Mouse (Mus musculus) liver, embryonic 12.5 days (tissue): ENCODE results near the gene Clk1. TPM values are rescaled to one million over a fixed set of nuclear protein-coding genes. Genes with fewer than 3 reads are reported as not detected.

Experiments
- ATAC-seq: fragments of 200-750 bp; cut with Nextera tagmentation; 2 replicates; pipeline ENCODE4 v1.8.0; 2017; ENCODE audit warnings: moderate number of reproducible peaks, mild to moderate bottlenecking, moderate library complexity
- H3K27ac ChIP-seq: fragments of 300-500 bp; sonication (generic); 2 replicates; pipeline ENCODE4 v1.5.1; 2016; ENCODE audit warnings: mild to moderate bottlenecking
- H3K27me3 ChIP-seq: fragments of 300-500 bp; sonication (generic); replicated peaks from 2 replicates; pipeline ENCODE4 v1.6.1; 2016; ENCODE audit warnings: mild to moderate bottlenecking, moderate library complexity
- H3K36me3 ChIP-seq: fragments of 300-500 bp; sonication (generic); 2 replicates; pipeline ENCODE4 v1.6.1; 2016; ENCODE audit warnings: mild to moderate bottlenecking, moderate library complexity
- H3K4me1 ChIP-seq: fragments of 300-500 bp; sonication (generic); 2 replicates; pipeline ENCODE4 v1.6.1; 2016
- H3K4me2 ChIP-seq: fragments of 300-500 bp; sonication (generic); 2 replicates; pipeline ENCODE4 v1.6.1; 2016; ENCODE audit warnings: mild to moderate bottlenecking, moderate library complexity
- H3K4me3 ChIP-seq: fragments of 300-500 bp; sonication (generic); 2 replicates; pipeline ENCODE4 v1.5.1; 2016; ENCODE audit warnings: mild to moderate bottlenecking, moderate library complexity
- H3K9ac ChIP-seq: fragments of 300-500 bp; sonication (generic); 2 replicates; pipeline ENCODE4 v1.6.1; 2016; ENCODE audit warnings: mild to moderate bottlenecking, moderate library complexity
- H3K9me3 ChIP-seq: fragments of 300-500 bp; sonication (generic); replicated peaks from 2 replicates; pipeline ENCODE4 v1.6.1; 2016; ENCODE audit warnings: mild to moderate bottlenecking, moderate library complexity
- WGBS: fragments of 180-500 bp; shearing (Covaris S2); methylation state at CpG from one replicate; pipeline ENCODE4 v1.1.7; 2016; ENCODE audit not compliant: insufficient replicate concordance; 5-methylcytosine and 5-hydroxymethylcytosine counted together
- polyA plus RNA-seq: library from polyadenylated mRNA; unstranded; fragments of >200 nt; fragmentation: Nextera tagmentation; extraction: Ambion mirVana; gene quantifications from 2 replicates; pipeline ENCODE4 v1.2.1, GENCODE M21; 2016

Clk1 gene
- 96.2 and 96.4 TPM in 2 replicates for polyA plus RNA-seq

DNA sequence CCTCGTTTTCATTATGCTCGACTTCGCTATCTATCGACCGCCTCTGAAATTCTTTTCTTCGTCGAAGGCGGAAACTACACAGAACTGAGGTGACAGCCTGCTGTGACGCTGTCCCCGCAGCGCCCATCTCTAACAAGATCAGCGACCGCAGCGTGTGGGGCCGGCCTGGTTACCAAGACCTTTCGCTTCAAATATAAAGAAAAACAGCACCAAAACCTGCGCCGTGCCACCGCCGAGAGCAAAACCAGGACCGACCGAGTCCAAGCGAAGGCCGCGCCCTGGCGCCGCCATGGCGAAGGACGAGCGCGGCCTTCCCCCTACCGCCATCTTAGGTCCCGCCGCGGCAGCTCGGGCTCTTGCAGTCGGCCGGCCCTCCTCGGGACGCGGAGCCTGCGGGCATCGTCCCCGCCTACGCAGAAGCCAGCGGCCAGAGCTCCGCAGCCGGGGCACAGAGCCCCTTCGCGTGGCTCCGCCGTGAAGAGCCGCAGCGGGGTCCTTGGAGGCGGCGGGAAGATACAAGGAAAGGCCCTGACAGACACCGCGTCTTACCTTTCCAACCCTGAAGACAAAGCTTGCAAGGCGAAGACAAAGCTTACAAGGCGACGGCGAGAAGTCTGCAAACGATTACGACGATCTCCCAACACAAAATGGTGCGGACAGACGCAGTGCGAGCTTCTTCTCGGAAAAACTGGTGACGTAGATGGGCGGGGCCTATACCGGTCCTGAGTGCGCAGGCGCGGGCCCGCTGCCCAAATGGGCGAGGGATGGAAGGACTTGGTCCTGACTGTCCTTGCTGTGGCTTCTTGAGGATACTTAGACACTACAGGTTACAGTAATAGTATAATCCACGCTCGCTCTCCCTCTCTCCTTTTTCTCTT, at the start of gene Clk1:
Gene Clk1 (minus strand): TSS at position 696 of the 878 bp plus-strand sequence.
- peaks cover 32% of the 10 kb centered on the region for H3K36me3 ChIP-seq
- peak within 1 kb of the TSS; percentile 99 for H3K27ac ChIP-seq
- no peaks in the 10 kb centered on the region for H3K27me3 ChIP-seq
- peak within 1 kb of the TSS; percentile 84 for H3K4me3 ChIP-seq
- peak; percentile 92 for ATAC-seq
- WGBS, result 2% methylated on average over 79 of the region's 79 CpGs
- H3K4me1 ChIP-seq, result peaks cover 34% of the 10 kb centered on the region
- peak within 1 kb of the TSS; percentile 75 for H3K4me2 ChIP-seq
- H3K9me3 ChIP-seq, result no peaks in the 10 kb centered on the region
- H3K9ac ChIP-seq, result peak within 1 kb of the TSS; percentile 100

DNA sequence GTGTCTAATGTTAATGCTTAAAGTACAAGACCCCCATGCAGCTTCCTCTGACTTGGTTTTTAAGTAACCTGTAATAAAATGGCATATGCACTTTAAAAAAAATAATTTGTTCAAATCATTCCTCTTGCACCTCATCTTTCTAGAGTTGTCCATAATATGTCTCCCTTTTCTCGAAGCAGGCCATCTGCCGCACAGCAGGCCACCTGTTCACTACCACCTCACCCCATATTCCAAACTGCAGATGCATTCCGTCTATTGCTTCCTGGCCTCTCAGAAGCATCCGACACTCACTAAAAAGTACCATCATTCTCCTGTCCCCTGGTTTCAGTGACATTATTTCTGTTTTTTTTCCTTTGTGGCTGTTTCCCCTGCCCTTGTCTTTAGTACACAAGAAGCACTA, 41.7 kb upstream of the Clk1 start:
- WGBS, result 91% methylated on average over 4 of the region's 4 CpGs
- no peaks in the 10 kb centered on the region for H3K9me3 ChIP-seq
- peaks cover 98% of the 10 kb centered on the region for H3K36me3 ChIP-seq
- ATAC-seq, result no peak
- no peak overlapping the region for H3K4me2 ChIP-seq
- H3K4me1 ChIP-seq, result no peaks in the 10 kb centered on the region
- no peak overlapping the region for H3K4me3 ChIP-seq
- no peak overlapping the region for H3K27ac ChIP-seq
- H3K9ac ChIP-seq, result no peak overlapping the region
- H3K27me3 ChIP-seq, result no peaks in the 10 kb centered on the region

DNA sequence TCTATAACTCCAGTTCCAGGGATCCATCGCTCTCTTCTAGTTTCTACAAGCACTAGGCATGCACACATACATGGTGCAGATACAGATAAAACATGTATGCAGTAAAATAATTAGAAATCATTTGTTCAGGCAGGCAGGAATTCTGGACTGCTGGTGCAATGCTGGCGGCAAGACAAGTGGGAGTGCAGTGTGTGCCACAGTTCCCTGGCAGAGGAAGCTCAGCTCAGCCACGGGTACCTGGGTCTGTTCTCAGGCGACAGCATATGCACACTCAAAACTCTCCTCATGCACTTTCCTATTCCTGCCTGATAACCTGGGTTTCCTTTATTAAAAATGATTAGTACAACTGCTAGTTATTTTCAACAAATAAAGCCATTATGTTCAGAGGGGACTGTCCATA, 41.2 kb upstream of the Clk1 start:
- Histone ChIP-seq H3K4me2 (no peak overlapping the region), H3K9me3 (no peaks in the 10 kb centered on the region), H3K27ac (no peak overlapping the region), H3K27me3 (no peaks in the 10 kb centered on the region), H3K4me3 (no peak overlapping the region), H3K9ac (no peak overlapping the region), H3K4me1 (no peaks in the 10 kb centered on the region), H3K36me3 (peaks cover 98% of the 10 kb centered on the region)
- no peak for ATAC-seq
- 80% methylated on average over 4 of the region's 4 CpGs for WGBS

DNA sequence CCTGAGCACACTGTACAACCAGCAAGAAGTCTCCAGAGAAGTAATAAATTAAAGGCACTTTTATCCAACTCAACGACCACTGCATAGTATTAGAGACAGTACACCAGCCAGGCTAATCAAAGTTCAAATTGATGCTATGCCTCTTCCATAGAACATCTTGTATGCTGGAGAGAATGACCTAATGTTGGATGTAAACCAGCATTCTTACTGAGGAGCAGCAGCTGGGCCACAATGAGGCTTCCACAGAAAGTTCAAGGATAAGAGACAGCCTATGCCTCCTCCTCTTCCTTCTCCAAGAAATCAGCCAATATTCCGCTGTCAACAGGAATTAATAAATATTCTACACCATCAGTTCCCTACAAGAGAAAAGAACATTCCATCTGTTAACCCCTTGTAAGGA, 40.1 kb upstream of the Clk1 start:
- Histone ChIP-seq H3K4me3 (no peak overlapping the region), H3K9ac (no peak overlapping the region), H3K9me3 (no peaks in the 10 kb centered on the region), H3K4me2 (no peak overlapping the region), H3K4me1 (no peaks in the 10 kb centered on the region), H3K27ac (no peak overlapping the region), H3K27me3 (no peaks in the 10 kb centered on the region), H3K36me3 (peaks cover 98% of the 10 kb centered on the region)
- no peak for ATAC-seq
- 93% methylated on average over 2 of the region's 2 CpGs for WGBS

DNA sequence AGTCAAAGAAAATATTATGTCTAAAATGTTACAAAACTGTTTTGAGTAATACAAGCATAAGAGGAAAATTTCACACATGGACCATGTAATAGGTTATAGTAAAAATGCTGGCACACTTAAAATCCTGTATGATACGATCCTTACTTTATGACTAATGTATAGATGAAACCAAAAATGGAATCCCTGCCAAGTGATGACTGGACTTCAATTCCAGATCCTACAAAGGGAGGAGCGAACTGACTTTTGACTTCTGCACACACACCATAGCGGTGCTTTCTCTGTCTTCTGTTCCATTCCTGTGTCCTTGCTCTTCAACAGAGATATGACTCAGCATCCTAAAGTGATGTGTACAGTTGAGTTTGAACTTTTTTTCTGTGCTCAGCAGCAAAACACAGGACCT, 36.7 kb upstream of the Clk1 start:
- ATAC-seq, result no peak
- 90% methylated on average over 3 of the region's 3 CpGs for WGBS
- H3K36me3 ChIP-seq, result peaks cover 98% of the 10 kb centered on the region
- H3K9ac ChIP-seq, result no peak overlapping the region
- no peaks in the 10 kb centered on the region for H3K27me3 ChIP-seq
- no peaks in the 10 kb centered on the region for H3K4me1 ChIP-seq
- no peak overlapping the region for H3K4me2 ChIP-seq
- no peaks in the 10 kb centered on the region for H3K9me3 ChIP-seq
- H3K27ac ChIP-seq, result no peak overlapping the region
- no peak overlapping the region for H3K4me3 ChIP-seq

DNA sequence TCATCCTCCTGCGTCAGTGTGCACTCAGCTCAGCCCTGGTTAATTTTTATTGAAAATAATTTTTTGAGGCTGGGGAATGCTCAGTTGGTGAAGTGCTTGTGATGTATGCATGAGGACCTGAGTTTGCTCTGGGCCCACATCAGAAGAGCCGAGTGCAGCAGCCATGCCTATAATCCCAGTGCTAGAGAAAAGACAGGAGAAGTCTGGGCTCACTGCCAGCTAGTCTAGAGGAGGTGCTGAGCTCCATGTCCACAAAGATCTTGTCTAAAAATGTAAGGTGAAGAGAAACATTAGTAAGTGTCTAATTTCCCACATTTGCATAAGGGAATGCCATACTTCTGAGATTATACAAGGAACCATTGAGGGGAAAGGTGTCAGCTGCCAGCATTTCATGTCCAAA, 35.0 kb upstream of the Clk1 start:
- ATAC-seq, result no peak
- Histone ChIP-seq H3K36me3 (peaks cover 98% of the 10 kb centered on the region), H3K27me3 (no peaks in the 10 kb centered on the region), H3K4me1 (no peaks in the 10 kb centered on the region), H3K9me3 (no peaks in the 10 kb centered on the region), H3K4me2 (no peak overlapping the region), H3K9ac (no peak overlapping the region), H3K4me3 (no peak overlapping the region), H3K27ac (no peak overlapping the region)
- WGBS, result 73% methylated on average over 2 of the region's 2 CpGs

DNA sequence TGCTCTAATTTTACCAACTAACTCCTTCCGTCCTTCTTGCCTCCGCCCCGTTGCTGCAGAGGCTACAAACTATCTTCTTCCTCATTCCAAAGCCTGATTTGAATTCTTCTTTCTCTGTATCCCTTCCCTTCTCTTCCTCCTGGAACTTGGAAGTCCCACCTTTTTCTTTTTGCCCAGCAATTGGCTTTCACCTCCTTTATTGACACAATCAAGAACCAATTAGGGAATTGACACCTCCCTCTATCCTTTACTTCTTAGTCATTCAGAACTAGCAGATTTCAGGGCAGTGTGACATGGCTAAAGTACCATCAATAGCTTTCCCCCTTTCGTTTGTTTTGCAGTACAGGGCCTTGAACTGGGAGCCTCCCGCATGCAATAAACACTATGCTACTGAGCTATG, 34.3 kb upstream of the Clk1 start:
- 83% methylated on average over 5 of the region's 5 CpGs for WGBS
- H3K36me3 ChIP-seq, result peaks cover 98% of the 10 kb centered on the region
- no peak for ATAC-seq

DNA sequence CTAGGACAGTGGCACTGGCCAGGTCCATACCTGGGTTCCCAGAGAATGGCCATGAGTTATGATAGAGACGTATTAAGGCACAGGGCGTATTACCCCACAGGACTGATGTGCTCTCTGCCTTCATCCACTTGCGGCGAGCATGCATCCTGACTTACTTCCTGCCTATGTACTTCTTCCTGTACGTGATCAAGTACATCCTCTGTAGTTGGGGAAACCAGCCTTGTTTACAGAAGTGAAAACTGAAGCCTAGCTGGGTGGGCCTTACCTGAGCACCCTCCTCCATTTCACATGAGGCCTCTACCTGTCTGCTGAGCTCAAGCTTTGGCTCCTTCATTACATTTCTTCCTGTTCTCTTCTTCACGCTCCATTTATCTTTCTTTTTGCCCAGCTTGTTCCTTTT, 30.4 kb upstream of the Clk1 start:
- WGBS, result 79% methylated on average over 6 of the region's 6 CpGs
- Histone ChIP-seq H3K4me1 (peaks cover 3% of the 10 kb centered on the region; the same call in 1 of the 2 replicates), H3K9ac (no peak overlapping the region), H3K27ac (no peak overlapping the region), H3K27me3 (no peaks in the 10 kb centered on the region), H3K9me3 (no peaks in the 10 kb centered on the region), H3K4me3 (no peak overlapping the region), H3K4me2 (no peak overlapping the region), H3K36me3 (peaks cover 91% of the 10 kb centered on the region)
- ATAC-seq, result no peak

More for the DNA sequence above, 34.3 kb upstream of the Clk1 start:
- no peaks in the 10 kb centered on the region for H3K27me3 ChIP-seq
- H3K9me3 ChIP-seq, result no peaks in the 10 kb centered on the region
- no peak overlapping the region for H3K9ac ChIP-seq
- no peak overlapping the region for H3K4me2 ChIP-seq
- no peaks in the 10 kb centered on the region for H3K4me1 ChIP-seq
- H3K4me3 ChIP-seq, result no peak overlapping the region
- H3K27ac ChIP-seq, result no peak overlapping the region

DNA sequence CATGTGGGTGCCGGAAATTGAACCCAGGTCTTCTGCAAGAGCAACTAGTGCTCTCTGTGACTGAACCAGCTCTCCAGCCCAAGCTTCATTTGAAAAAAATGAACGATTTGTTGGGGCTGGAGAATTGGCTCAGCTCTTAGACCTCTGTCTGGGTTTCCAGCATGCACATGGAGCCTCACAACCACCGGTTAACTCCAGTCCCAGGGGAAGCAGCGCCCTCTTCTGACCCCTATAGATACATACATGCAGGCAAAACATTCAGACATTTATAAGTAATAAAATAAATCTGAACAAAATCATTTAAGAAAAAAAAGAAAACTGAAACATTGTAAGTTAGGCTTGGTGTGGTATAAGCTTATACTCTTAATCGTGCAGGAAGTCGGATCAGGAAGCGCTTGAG, 24.5 kb upstream of the Clk1 start:
- ATAC-seq, result no peak
- Histone ChIP-seq H3K27me3 (no peaks in the 10 kb centered on the region), H3K4me3 (no peak overlapping the region), H3K4me2 (no peak overlapping the region), H3K9me3 (no peaks in the 10 kb centered on the region), H3K36me3 (peaks cover 52% of the 10 kb centered on the region), H3K4me1 (peaks cover 42% of the 10 kb centered on the region), H3K27ac (no peak overlapping the region), H3K9ac (no peak overlapping the region)
- 72% methylated on average over 7 of the region's 7 CpGs for WGBS

DNA sequence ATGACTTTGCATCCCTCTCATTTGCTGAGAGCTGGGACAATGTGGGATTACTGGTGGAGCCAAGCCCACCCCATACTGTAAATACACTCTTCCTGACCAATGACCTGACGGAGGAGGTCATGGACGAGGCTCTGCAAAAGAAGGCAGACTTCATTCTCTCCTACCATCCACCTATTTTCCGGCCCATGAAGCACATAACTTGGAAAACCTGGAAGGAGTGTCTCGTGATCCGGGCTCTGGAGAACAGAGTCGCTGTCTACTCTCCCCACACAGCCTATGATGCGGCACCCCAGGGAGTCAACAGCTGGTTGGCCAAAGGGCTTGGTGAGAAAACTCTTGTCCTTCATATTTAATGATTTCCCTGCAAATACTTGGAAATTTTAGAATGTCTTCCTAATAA, 23.9 kb upstream of the Clk1 start:
- Histone ChIP-seq H3K27ac (no peak overlapping the region), H3K4me2 (no peak overlapping the region), H3K9ac (no peak overlapping the region), H3K4me3 (no peak overlapping the region), H3K36me3 (peaks cover 46% of the 10 kb centered on the region), H3K27me3 (no peaks in the 10 kb centered on the region), H3K9me3 (no peaks in the 10 kb centered on the region), H3K4me1 (peaks cover 42% of the 10 kb centered on the region)
- 84% methylated on average over 7 of the region's 7 CpGs for WGBS
- no peak for ATAC-seq

DNA sequence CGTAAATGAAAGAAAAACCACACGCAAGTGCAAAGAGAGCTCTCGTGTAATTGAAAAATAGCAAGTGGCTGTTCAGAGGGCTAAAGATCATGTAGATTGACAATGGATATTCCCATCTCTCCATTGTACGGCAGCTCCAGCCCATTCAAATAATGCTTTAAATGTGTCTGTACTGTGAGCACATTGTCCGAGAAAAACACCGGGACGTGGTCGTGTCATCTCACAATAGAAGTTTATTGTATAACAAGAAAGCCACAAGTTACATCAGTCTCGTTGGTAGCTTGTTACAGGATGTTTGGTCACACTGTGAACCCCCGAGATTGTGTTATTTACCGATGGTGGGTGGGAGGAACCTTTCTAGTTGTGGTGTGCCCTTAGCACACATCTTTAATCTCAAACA, 22.0 kb upstream of the Clk1 start:
- H3K27me3 ChIP-seq, result no peaks in the 10 kb centered on the region
- H3K9me3 ChIP-seq, result no peaks in the 10 kb centered on the region
- peak overlapping the region; percentile 85 for H3K27ac ChIP-seq
- peak overlapping the region; percentile 80 for H3K9ac ChIP-seq
- peaks cover 46% of the 10 kb centered on the region for H3K36me3 ChIP-seq
- ATAC-seq, result no peak
- 4% methylated on average over 11 of the region's 11 CpGs for WGBS
- peak overlapping the region; percentile 76 for H3K4me3 ChIP-seq
- H3K4me1 ChIP-seq, result peaks cover 42% of the 10 kb centered on the region
- H3K4me2 ChIP-seq, result peak overlapping the region; percentile 84

DNA sequence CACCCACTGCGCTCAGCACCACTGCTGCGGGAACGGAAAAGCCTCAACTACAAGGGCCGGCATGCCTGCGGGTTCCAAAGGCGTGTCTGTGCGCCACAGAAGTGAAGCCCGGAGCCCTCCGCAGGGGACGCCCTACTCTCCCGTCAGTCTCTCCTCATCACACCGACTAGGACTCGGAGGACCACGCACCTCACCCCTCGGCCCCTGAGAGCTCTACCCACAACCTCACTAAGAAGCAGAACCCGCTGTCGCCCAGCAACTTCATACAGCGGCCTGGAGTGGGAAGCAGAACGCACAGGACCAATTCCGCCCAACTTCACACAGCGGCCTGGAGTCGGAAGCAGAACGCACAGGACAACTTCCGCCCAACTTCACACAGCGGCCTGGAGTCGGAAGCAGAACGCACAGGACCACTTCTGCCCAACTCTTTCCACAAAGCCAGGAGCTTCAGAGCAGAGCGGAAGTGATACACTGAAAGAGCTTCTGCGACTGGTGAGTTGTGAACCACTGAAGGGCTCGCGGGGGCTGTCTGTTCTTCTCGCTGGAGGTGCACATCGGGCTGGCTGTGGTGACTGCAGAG, 21.4 kb upstream of the Clk1 start, which contains the start of the genes Nif3l1 and Ppil3:
Gene Nif3l1 (plus strand): TSS at position 9 of the 580 bp plus-strand sequence.
Gene Ppil3 (minus strand): TSS at position 344 of the 580 bp plus-strand sequence.
- H3K9ac ChIP-seq, result peak within 1 kb of the TSS; percentile 80
- no peaks in the 10 kb centered on the region for H3K27me3 ChIP-seq
- peak; percentile 90 for ATAC-seq
- peaks cover 42% of the 10 kb centered on the region for H3K4me1 ChIP-seq
- peaks cover 46% of the 10 kb centered on the region for H3K36me3 ChIP-seq
- H3K4me2 ChIP-seq, result peak within 1 kb of the TSS; percentile 84
- under 1% methylated on average over 33 of the region's 33 CpGs for WGBS
- H3K9me3 ChIP-seq, result no peaks in the 10 kb centered on the region
- H3K4me3 ChIP-seq, result peak within 1 kb of the TSS; percentile 76
- H3K27ac ChIP-seq, result peak within 1 kb of the TSS; percentile 85
